Mouse (Mus musculus): Measurements from ENCODE around the gene Amz1. TPM values are rescaled to one million over a fixed set of nuclear protein-coding genes. Genes with fewer than 3 reads are reported as not detected.

Amz1 gene
- polyA plus RNA-seq, 3 experiments from 2014 or later = 0.41 to 0.50 (median 0.44) TPM

DNA sequence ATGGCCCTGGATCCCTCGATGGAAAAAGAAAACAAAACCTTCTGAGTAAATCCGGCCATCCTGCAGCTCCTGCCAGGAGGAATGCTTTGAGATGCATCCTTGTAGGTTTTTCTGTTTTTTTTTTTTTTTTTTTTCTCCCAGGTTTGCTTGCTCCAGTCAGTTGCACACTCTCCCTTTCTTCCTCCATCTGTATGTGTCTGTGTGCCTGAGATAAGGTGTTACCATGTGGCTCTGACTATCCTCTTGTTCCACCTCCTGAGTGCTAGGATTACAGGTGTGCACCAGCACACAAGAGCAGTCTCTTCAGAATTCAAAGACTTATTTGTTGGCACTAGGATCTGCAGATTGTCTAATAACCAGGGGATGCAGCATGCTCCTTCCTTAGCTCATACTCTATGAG, 83.0 kb downstream of the Amz1 start:
- no peak for ATAC-seq

Other genes starting within 250 kb of the Amz1 start
- gene Chst12, start 218.6 kb upstream of the Amz1 start, polyA plus RNA-seq (2017; shearing (Covaris generic)) = 10 to 100 TPM; 25.6 to 35.2 (median 33.2) TPM
- 1 to 10 TPM; 1.2 to 5.5 (median 1.9) TPM for gene Grifin, start 159.1 kb upstream of the Amz1 start, polyA plus RNA-seq (2017; shearing (Covaris generic))
- gene Lfng, start 116.8 kb upstream of the Amz1 start, polyA plus RNA-seq (2017; shearing (Covaris generic)) = 10 to 100 TPM; 16.8 to 44.8 (median 23.1) TPM
- gene Ttyh3, start 75.1 kb upstream of the Amz1 start, polyA plus RNA-seq (2017; shearing (Covaris generic)) = 1 to 10 TPM; 2.8 to 4.2 (median 3.7) TPM
- gene Iqce, start 21.7 kb upstream of the Amz1 start, polyA plus RNA-seq (2017; shearing (Covaris generic)) = 10 to 100 TPM; 22.6 to 30.2 (median 27.3) TPM
- gene Brat1, start 19.1 kb upstream of the Amz1 start, polyA plus RNA-seq (2017; shearing (Covaris generic)) = 10 to 100 TPM; 14.0 to 14.1 (median 14.1) TPM
- 1 to 10 TPM; 2.1 to 6.0 (median 5.9) TPM for gene Gna12, start 106.3 kb downstream of the Amz1 start, polyA plus RNA-seq (2017; shearing (Covaris generic))